Mouse (Mus musculus) kidney, embryonic 14.5 days (tissue): ENCODE measurements at regions not wholly inside any gene's neighbourhood (a gene's known extent, or its start where the extent isn't known, plus 50 kb on each side); places are given as distances from the start of the nearest gene placed in this dataset.

Experiments
- ATAC-seq: fragments of 200-750 bp; cut with Nextera tagmentation; 2 replicates; pipeline ENCODE4 v1.8.0; 2017; ENCODE audit warnings: moderate number of reproducible peaks, mild to moderate bottlenecking, moderate TSS enrichment, moderate library complexity; ENCODE audit not compliant: low FRiP score, low TSS enrichment
- H3K27ac ChIP-seq: fragments of 300-500 bp; sonication (generic); 2 replicates; pipeline ENCODE4 v1.5.1; 2014; ENCODE audit warnings: low read depth, mild to moderate bottlenecking, low read length, moderate library complexity, mixed read lengths
- H3K27me3 ChIP-seq: fragments of 300-500 bp; sonication (generic); 2 replicates; pipeline ENCODE4 v1.6.1; 2014; ENCODE audit warnings: mild to moderate bottlenecking, low read length; ENCODE audit not compliant: control insufficient read depth, insufficient read depth
- H3K36me3 ChIP-seq: fragments of 300-500 bp; sonication (generic); 2 replicates; pipeline ENCODE4 v1.6.1; 2014; ENCODE audit warnings: low read length, mixed read lengths; ENCODE audit not compliant: control insufficient read depth, insufficient read depth
- H3K4me1 ChIP-seq: fragments of 300-500 bp; sonication (generic); 2 replicates; pipeline ENCODE4 v1.6.1; 2014; ENCODE audit warnings: low read length, mixed read lengths; ENCODE audit not compliant: control insufficient read depth, insufficient read depth
- H3K4me2 ChIP-seq: fragments of 300-500 bp; sonication (generic); replicated peaks from 2 replicates; pipeline ENCODE4 v1.6.1; 2014; ENCODE audit warnings: low read depth, mild to moderate bottlenecking, low read length
- H3K4me3 ChIP-seq: fragments of 300-500 bp; sonication (generic); 2 replicates; pipeline ENCODE4 v1.5.1; 2014; ENCODE audit warnings: mild to moderate bottlenecking, low read length
- H3K9ac ChIP-seq: fragments of 300-500 bp; sonication (generic); 2 replicates; pipeline ENCODE4 v1.6.1; 2014; ENCODE audit warnings: low read depth, mild to moderate bottlenecking, low read length, moderate library complexity
- H3K9me3 ChIP-seq: fragments of 300-500 bp; sonication (generic); 2 replicates; pipeline ENCODE4 v1.6.1; 2016; ENCODE audit warnings: low read length; ENCODE audit not compliant: control insufficient read depth
- WGBS: fragments of 180-500 bp; shearing (Covaris S2); extraction: QIAGEN DNeasy Blood & Tissue Kit; methylation state at CpG from one replicate; pipeline ENCODE4 v1.1.7; 2014; 5-methylcytosine and 5-hydroxymethylcytosine counted together

DNA sequence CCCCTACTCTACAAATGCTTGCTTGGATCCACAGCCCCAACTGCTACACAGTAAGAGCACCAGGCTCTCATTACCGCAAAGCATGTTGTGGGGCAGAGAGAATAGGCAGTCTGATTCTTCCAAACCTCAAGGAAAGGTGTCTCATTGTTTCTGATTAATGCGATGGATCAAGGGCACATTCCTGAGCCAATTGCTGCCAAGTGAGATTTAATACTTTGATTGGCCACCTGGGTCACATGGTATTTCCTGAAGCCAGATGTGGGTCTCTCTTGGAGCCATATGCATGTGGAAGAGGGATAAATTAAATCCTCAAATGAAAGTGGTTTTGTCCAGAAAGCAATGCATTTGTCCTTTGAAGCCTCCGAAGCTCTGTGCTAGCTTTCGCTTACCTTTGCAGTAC is 166.3 kb downstream of the Nr2f2 start:
- H3K4me2 ChIP-seq: no peak overlapping the region
- ATAC-seq: no peak
- H3K9ac ChIP-seq: no peak overlapping the region
- 87% methylated on average over 4 of the region's 4 CpGs for WGBS
- no peaks in the 10 kb centered on the region for H3K9me3 ChIP-seq
- no peaks in the 10 kb centered on the region for H3K27me3 ChIP-seq
- no peak overlapping the region for H3K4me3 ChIP-seq
- H3K27ac ChIP-seq: no peak overlapping the region
- no peaks in the 10 kb centered on the region for H3K4me1 ChIP-seq
- no peaks in the 10 kb centered on the region for H3K36me3 ChIP-seq

- Histone ChIP-seq H3K27ac (no peak overlapping the region), H3K4me1 (no peaks in the 10 kb centered on the region), H3K27me3 (no peaks in the 10 kb centered on the region), H3K4me2 (no peak overlapping the region), H3K9ac (no peak overlapping the region), H3K4me3 (no peak overlapping the region), H3K36me3 (no peaks in the 10 kb centered on the region), H3K9me3 (no peaks in the 10 kb centered on the region)
- ATAC-seq: no peak
- 85% methylated on average over 2 of the region's 2 CpGs for WGBS
Measured at GRCm38 (mm10) chr7:70178956-70179355, 187.6 kb downstream of the Nr2f2 start.

DNA sequence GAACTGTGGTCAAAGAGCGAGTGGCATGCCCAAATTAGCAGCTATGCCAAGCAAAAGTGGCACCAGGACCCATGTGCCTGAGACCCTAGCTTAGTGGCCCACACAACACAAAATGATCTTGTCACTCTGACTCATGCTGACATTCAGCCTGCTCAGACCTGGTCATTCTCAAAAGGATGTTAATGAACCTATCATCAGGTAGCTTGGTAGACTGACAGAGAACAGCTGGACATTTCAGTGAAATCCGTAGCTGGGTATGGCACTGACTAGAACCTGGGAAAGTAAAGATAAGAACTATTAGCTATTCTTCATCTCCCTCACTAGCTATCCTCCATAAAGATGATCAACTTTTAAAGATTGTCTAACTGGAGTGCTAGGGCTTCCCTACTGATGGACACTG is 188.5 kb downstream of the Nr2f2 start:
- Histone ChIP-seq H3K4me2 (no peak overlapping the region), H3K9me3 (no peaks in the 10 kb centered on the region), H3K36me3 (no peaks in the 10 kb centered on the region), H3K4me3 (no peak overlapping the region), H3K9ac (no peak overlapping the region), H3K4me1 (no peaks in the 10 kb centered on the region), H3K27me3 (no peaks in the 10 kb centered on the region), H3K27ac (no peak overlapping the region)
- no peak for ATAC-seq
- WGBS: 79% methylated on average over 2 of the region's 2 CpGs

GRCm38 (mm10) chr7:70176686-70177259 is 189.8 kb downstream of the Nr2f2 start:
- no peaks in the 10 kb centered on the region for H3K9me3 ChIP-seq
- no peak overlapping the region for H3K9ac ChIP-seq
- no peaks in the 10 kb centered on the region for H3K4me1 ChIP-seq
- H3K36me3 ChIP-seq: no peaks in the 10 kb centered on the region
- H3K27ac ChIP-seq: no peak overlapping the region
- no peak for ATAC-seq
- H3K27me3 ChIP-seq: no peaks in the 10 kb centered on the region
- H3K4me3 ChIP-seq: no peak overlapping the region
- no peak overlapping the region for H3K4me2 ChIP-seq
- 68% methylated on average over 16 of the region's 16 CpGs for WGBS

GRCm38 (mm10) chr7:70176086-70176485 is 190.4 kb downstream of the Nr2f2 start:
- H3K4me3 ChIP-seq: no peak overlapping the region
- H3K27me3 ChIP-seq: no peaks in the 10 kb centered on the region
- no peak overlapping the region for H3K9ac ChIP-seq
- H3K4me1 ChIP-seq: no peaks in the 10 kb centered on the region
- no peaks in the 10 kb centered on the region for H3K9me3 ChIP-seq
- WGBS: 80% methylated on average over 7 of the region's 7 CpGs
- ATAC-seq: no peak
- H3K36me3 ChIP-seq: no peaks in the 10 kb centered on the region
- no peak overlapping the region for H3K27ac ChIP-seq
- H3K4me2 ChIP-seq: no peak overlapping the region

DNA sequence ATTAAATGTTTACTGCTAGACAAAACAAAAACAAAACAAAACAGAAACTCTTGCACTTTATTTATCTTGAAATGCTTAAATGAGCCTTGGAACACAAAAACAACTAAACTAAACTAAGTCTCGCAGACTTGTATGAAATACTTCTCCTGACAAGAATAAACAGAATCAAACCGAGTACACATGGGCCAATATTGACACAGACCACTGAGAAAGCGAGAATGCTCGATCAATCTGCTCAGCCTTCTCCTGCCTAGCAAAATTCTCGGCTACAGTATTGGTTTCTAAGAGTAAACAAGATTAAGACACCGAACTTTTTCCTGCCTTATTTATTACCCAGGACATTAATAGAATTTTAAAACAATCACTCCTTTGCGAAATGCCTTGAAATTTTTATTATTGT is 194.1 kb downstream of the Nr2f2 start:
- no peak for ATAC-seq
- Histone ChIP-seq H3K27ac (no peak overlapping the region), H3K9me3 (no peaks in the 10 kb centered on the region), H3K4me3 (no peak overlapping the region), H3K27me3 (no peaks in the 10 kb centered on the region), H3K4me2 (no peak overlapping the region), H3K36me3 (no peaks in the 10 kb centered on the region), H3K9ac (no peak overlapping the region), H3K4me1 (no peaks in the 10 kb centered on the region)
- 54% methylated on average over 7 of the region's 7 CpGs for WGBS

DNA sequence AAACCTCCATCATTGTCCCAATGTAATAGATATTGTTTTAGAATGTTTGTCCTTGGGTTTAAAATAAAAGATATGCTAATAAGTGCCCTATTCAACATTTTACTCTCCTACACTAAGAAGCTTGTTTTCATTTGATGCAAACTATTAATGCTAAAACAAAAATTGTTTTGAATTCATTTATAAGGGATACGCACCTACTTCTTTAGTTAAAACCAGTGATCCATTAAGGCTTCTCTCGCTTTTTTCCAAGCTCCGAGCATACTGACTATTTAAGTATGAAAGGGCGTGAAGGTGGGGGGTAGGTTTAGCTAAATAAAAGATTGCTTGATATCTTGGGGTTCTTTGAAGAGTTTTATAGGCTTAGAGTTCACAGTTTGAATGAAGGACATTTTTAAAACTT is 195.1 kb downstream of the Nr2f2 start:
- no peak overlapping the region for H3K4me2 ChIP-seq
- H3K4me1 ChIP-seq: no peaks in the 10 kb centered on the region
- no peaks in the 10 kb centered on the region for H3K9me3 ChIP-seq
- WGBS: 69% methylated on average over 4 of the region's 4 CpGs
- no peaks in the 10 kb centered on the region for H3K27me3 ChIP-seq
- no peak overlapping the region for H3K4me3 ChIP-seq
- ATAC-seq: no peak
- no peak overlapping the region for H3K27ac ChIP-seq
- no peak overlapping the region for H3K9ac ChIP-seq
- H3K36me3 ChIP-seq: no peaks in the 10 kb centered on the region

- Histone ChIP-seq H3K4me3 (no peak overlapping the region), H3K9me3 (no peaks in the 10 kb centered on the region), H3K4me2 (no peak overlapping the region), H3K4me1 (no peaks in the 10 kb centered on the region), H3K9ac (no peak overlapping the region), H3K27me3 (no peaks in the 10 kb centered on the region), H3K36me3 (no peaks in the 10 kb centered on the region), H3K27ac (no peak overlapping the region)
- WGBS: 74% methylated on average over 4 of the region's 4 CpGs
- ATAC-seq: no peak
Measured at GRCm38 (mm10) chr7:70168080-70168479, 198.5 kb downstream of the Nr2f2 start.

- Histone ChIP-seq H3K9me3 (no peaks in the 10 kb centered on the region), H3K9ac (no peak overlapping the region), H3K27me3 (no peaks in the 10 kb centered on the region), H3K4me3 (no peak overlapping the region), H3K4me1 (no peaks in the 10 kb centered on the region), H3K36me3 (no peaks in the 10 kb centered on the region), H3K27ac (no peak overlapping the region), H3K4me2 (no peak overlapping the region)
- WGBS: 86% methylated on average over 5 of the region's 5 CpGs
- no peak for ATAC-seq
Measured at GRCm38 (mm10) chr7:70166081-70166480, 200.5 kb downstream of the Nr2f2 start.
